Mouse (Mus musculus): ENCODE data around the gene Hectd1. TPM values are rescaled to one million over a fixed set of nuclear protein-coding genes. Genes with fewer than 3 reads are reported as not detected.

Gene Hectd1
- polyA plus RNA-seq, 1 experiment from 2014 or later: 31.3 TPM

GRCm38 (mm10) chr12:51703859-51704258 lies 125.5 kb downstream of the Hectd1 start:
- WGBS: 39% methylated on average over 1 of the region's 1 CpGs

GRCm38 (mm10) chr12:51701723-51702122 lies 127.6 kb downstream of the Hectd1 start:
- no peaks in the 10 kb centered on the region for H3K4me1 ChIP-seq (ENCODE audit: control insufficient read depth, insufficient read depth, low read depth, low read length)
- H3K9me3 ChIP-seq (ENCODE audit: control insufficient read depth, low read length): no peaks in the 10 kb centered on the region
- no peak for ATAC-seq
- H3K27me3 ChIP-seq (replicated peaks; ENCODE audit: control insufficient read depth, insufficient read depth, low read length): no peaks in the 10 kb centered on the region
- no peak overlapping the region for H3K27ac ChIP-seq (ENCODE audit: low read depth, low read length)
- no peak overlapping the region for H3K4me2 ChIP-seq (ENCODE audit: low read length)
- H3K36me3 ChIP-seq (ENCODE audit: control insufficient read depth, insufficient read depth, low read length): no peaks in the 10 kb centered on the region
- no peak overlapping the region for H3K9ac ChIP-seq (ENCODE audit: low read depth, low read length)
- no peak overlapping the region for H3K4me3 ChIP-seq (ENCODE audit: low read length)

More at GRCm38 (mm10) chr12:51703859-51704258, 125.5 kb downstream of the Hectd1 start:
- Histone ChIP-seq H3K4me3 (ENCODE audit: low read length) (no peak overlapping the region), H3K27me3 (replicated peaks; ENCODE audit: control insufficient read depth, insufficient read depth, low read length) (no peaks in the 10 kb centered on the region), H3K4me1 (ENCODE audit: control insufficient read depth, insufficient read depth, low read depth, low read length) (no peaks in the 10 kb centered on the region), H3K9me3 (ENCODE audit: control insufficient read depth, low read length) (no peaks in the 10 kb centered on the region), H3K36me3 (ENCODE audit: control insufficient read depth, insufficient read depth, low read length) (no peaks in the 10 kb centered on the region), H3K27ac (ENCODE audit: low read depth, low read length) (no peak overlapping the region), H3K4me2 (ENCODE audit: low read length) (no peak overlapping the region), H3K9ac (ENCODE audit: low read depth, low read length) (no peak overlapping the region)
- ATAC-seq: no peak

GRCm38 (mm10) chr12:51699623-51700393 lies 129.5 kb downstream of the Hectd1 start:
- Histone ChIP-seq H3K4me1 (ENCODE audit: control insufficient read depth, insufficient read depth, low read depth, low read length) (no peaks in the 10 kb centered on the region), H3K27me3 (replicated peaks; ENCODE audit: control insufficient read depth, insufficient read depth, low read length) (no peaks in the 10 kb centered on the region), H3K36me3 (ENCODE audit: control insufficient read depth, insufficient read depth, low read length) (no peaks in the 10 kb centered on the region), H3K4me2 (ENCODE audit: low read length) (no peak overlapping the region), H3K4me3 (ENCODE audit: low read length) (no peak overlapping the region), H3K9me3 (ENCODE audit: control insufficient read depth, low read length) (no peaks in the 10 kb centered on the region), H3K9ac (ENCODE audit: low read depth, low read length) (no peak overlapping the region), H3K27ac (ENCODE audit: low read depth, low read length) (no peak overlapping the region)
- WGBS: 66% methylated on average over 8 of the region's 8 CpGs
- no peak; the same call in 1 of the 2 replicates for ATAC-seq

GRCm38 (mm10) chr12:51696157-51696556 lies 133.2 kb downstream of the Hectd1 start:
- Histone ChIP-seq H3K27me3 (replicated peaks; ENCODE audit: control insufficient read depth, insufficient read depth, low read length) (no peaks in the 10 kb centered on the region), H3K4me1 (ENCODE audit: control insufficient read depth, insufficient read depth, low read depth, low read length) (peaks cover 3% of the 10 kb centered on the region; the same call in 1 of the 2 replicates), H3K9me3 (ENCODE audit: control insufficient read depth, low read length) (no peaks in the 10 kb centered on the region), H3K4me3 (ENCODE audit: low read length) (no peak overlapping the region), H3K4me2 (ENCODE audit: low read length) (no peak overlapping the region), H3K36me3 (ENCODE audit: control insufficient read depth, insufficient read depth, low read length) (no peaks in the 10 kb centered on the region), H3K9ac (ENCODE audit: low read depth, low read length) (no peak overlapping the region), H3K27ac (ENCODE audit: low read depth, low read length) (no peak overlapping the region)
- WGBS: 77% methylated on average over 2 of the region's 2 CpGs
- no peak for ATAC-seq

GRCm38 (mm10) chr12:51694966-51695365 lies 134.4 kb downstream of the Hectd1 start:
- Histone ChIP-seq H3K4me2 (ENCODE audit: low read length) (no peak overlapping the region), H3K36me3 (ENCODE audit: control insufficient read depth, insufficient read depth, low read length) (no peaks in the 10 kb centered on the region), H3K4me3 (ENCODE audit: low read length) (no peak overlapping the region), H3K27ac (ENCODE audit: low read depth, low read length) (no peak overlapping the region), H3K9ac (ENCODE audit: low read depth, low read length) (no peak overlapping the region), H3K27me3 (replicated peaks; ENCODE audit: control insufficient read depth, insufficient read depth, low read length) (no peaks in the 10 kb centered on the region), H3K9me3 (ENCODE audit: control insufficient read depth, low read length) (no peaks in the 10 kb centered on the region), H3K4me1 (ENCODE audit: control insufficient read depth, insufficient read depth, low read depth, low read length) (peaks cover 4% of the 10 kb centered on the region; the same call in 1 of the 2 replicates)
- 95% methylated on average over 1 of the region's 1 CpGs for WGBS
- no peak for ATAC-seq

- ATAC-seq: no peak
- Histone ChIP-seq H3K9me3 (ENCODE audit: control insufficient read depth, low read length) (no peaks in the 10 kb centered on the region), H3K27ac (ENCODE audit: low read depth, low read length) (no peak overlapping the region), H3K4me2 (ENCODE audit: low read length) (no peak overlapping the region), H3K27me3 (replicated peaks; ENCODE audit: control insufficient read depth, insufficient read depth, low read length) (no peaks in the 10 kb centered on the region), H3K4me1 (ENCODE audit: control insufficient read depth, insufficient read depth, low read depth, low read length) (peaks cover 9% of the 10 kb centered on the region), H3K4me3 (ENCODE audit: low read length) (no peak overlapping the region), H3K36me3 (ENCODE audit: control insufficient read depth, insufficient read depth, low read length) (no peaks in the 10 kb centered on the region), H3K9ac (ENCODE audit: low read depth, low read length) (no peak overlapping the region)
These were observed 135.2 kb downstream of the Hectd1 start for GRCm38 (mm10) chr12:51694096-51694495.

Other genes with a start within 250 kb of the Hectd1 start
- gene Coch, start 236.2 kb downstream of the Hectd1 start, polyA plus RNA-seq (2015; fragmentation: Nextera tagmentation; extraction: Ambion mirVana): 26.5 and 29.6 TPM in 2 replicates
- gene Ap4s1, start 138.5 kb downstream of the Hectd1 start, polyA plus RNA-seq (2015; fragmentation: Nextera tagmentation; extraction: Ambion mirVana): 55.7 and 58.4 TPM in 2 replicates
- 28.7 and 33.9 TPM in 2 replicates for gene Strn3, start 137.6 kb downstream of the Hectd1 start, polyA plus RNA-seq (2015; fragmentation: Nextera tagmentation; extraction: Ambion mirVana)
- 5.0 and 5.9 TPM in 2 replicates for gene Heatr5a, start 141.8 kb upstream of the Hectd1 start, polyA plus RNA-seq (2015; fragmentation: Nextera tagmentation; extraction: Ambion mirVana)
- gene Dtd2, start 177.0 kb upstream of the Hectd1 start, polyA plus RNA-seq (2015; fragmentation: Nextera tagmentation; extraction: Ambion mirVana): 19.5 and 20.3 TPM in 2 replicates
- not detected in 2 replicates for gene Gpr33, start 198.5 kb upstream of the Hectd1 start, polyA plus RNA-seq (2015; fragmentation: Nextera tagmentation; extraction: Ambion mirVana)

All from hindbrain, embryonic 16.5 days (tissue).